Mouse (Mus musculus): Measurements from ENCODE around the gene Inpp4b. TPM values are rescaled to one million over a fixed set of nuclear protein-coding genes. Genes with fewer than 3 reads are reported as not detected.

Gene Inpp4b
- polyA plus RNA-seq, 1 experiment from 2014 or later: 5.5 TPM

GRCm38 (mm10) chr8:81867020-81867419 lies 524.7 kb downstream of the Inpp4b start:
- no peak overlapping the region for H3K27ac ChIP-seq (ENCODE audit: low read length)
- H3K36me3 ChIP-seq (ENCODE audit: control insufficient read depth, insufficient read depth, low read length): no peaks in the 10 kb centered on the region
- H3K9ac ChIP-seq (ENCODE audit: low read length): no peak overlapping the region
- H3K27me3 ChIP-seq (ENCODE audit: control insufficient read depth, insufficient read depth, low read length): no peaks in the 10 kb centered on the region
- no peaks in the 10 kb centered on the region for H3K4me1 ChIP-seq (ENCODE audit: control insufficient read depth, insufficient read depth, low read length)
- H3K4me2 ChIP-seq (ENCODE audit: low read depth, low read length): no peak overlapping the region
- no peaks in the 10 kb centered on the region for H3K9me3 ChIP-seq (replicated peaks; ENCODE audit: control insufficient read depth, low read length)
- no peak overlapping the region for H3K4me3 ChIP-seq (replicated peaks; ENCODE audit: low read length)
- no peak for ATAC-seq (ENCODE audit: insufficient read depth, low FRiP score)
- 58% methylated on average over 3 of the region's 3 CpGs for WGBS

GRCm38 (mm10) chr8:81870466-81870865 lies 528.1 kb downstream of the Inpp4b start:
- WGBS: 90% methylated on average over 2 of the region's 2 CpGs
- H3K27me3 ChIP-seq (ENCODE audit: control insufficient read depth, insufficient read depth, low read length): no peaks in the 10 kb centered on the region
- no peak overlapping the region for H3K4me3 ChIP-seq (replicated peaks; ENCODE audit: low read length)
- H3K9ac ChIP-seq (ENCODE audit: low read length): no peak overlapping the region
- H3K4me2 ChIP-seq (ENCODE audit: low read depth, low read length): no peak overlapping the region
- no peaks in the 10 kb centered on the region for H3K4me1 ChIP-seq (ENCODE audit: control insufficient read depth, insufficient read depth, low read length)
- no peaks in the 10 kb centered on the region for H3K36me3 ChIP-seq (ENCODE audit: control insufficient read depth, insufficient read depth, low read length)
- no peak for ATAC-seq (ENCODE audit: insufficient read depth, low FRiP score)
- no peaks in the 10 kb centered on the region for H3K9me3 ChIP-seq (replicated peaks; ENCODE audit: control insufficient read depth, low read length)
- no peak overlapping the region for H3K27ac ChIP-seq (ENCODE audit: low read length)

- 33% methylated on average over 3 of the region's 3 CpGs for WGBS
Measured at GRCm38 (mm10) chr8:81880071-81880470, 537.7 kb downstream of the Inpp4b start.

GRCm38 (mm10) chr8:81884195-81884594 lies 541.8 kb downstream of the Inpp4b start:
- no peak for ATAC-seq (ENCODE audit: insufficient read depth, low FRiP score)
- Histone ChIP-seq H3K9me3 (replicated peaks; ENCODE audit: control insufficient read depth, low read length) (no peaks in the 10 kb centered on the region), H3K4me2 (ENCODE audit: low read depth, low read length) (no peak overlapping the region), H3K4me1 (ENCODE audit: control insufficient read depth, insufficient read depth, low read length) (no peaks in the 10 kb centered on the region), H3K9ac (ENCODE audit: low read length) (no peak overlapping the region), H3K27ac (ENCODE audit: low read length) (no peak overlapping the region), H3K4me3 (replicated peaks; ENCODE audit: low read length) (no peak overlapping the region), H3K27me3 (ENCODE audit: control insufficient read depth, insufficient read depth, low read length) (no peaks in the 10 kb centered on the region), H3K36me3 (ENCODE audit: control insufficient read depth, insufficient read depth, low read length) (no peaks in the 10 kb centered on the region)
- 80% methylated on average over 5 of the region's 5 CpGs for WGBS

More at GRCm38 (mm10) chr8:81880071-81880470, 537.7 kb downstream of the Inpp4b start:
- H3K9me3 ChIP-seq (replicated peaks; ENCODE audit: control insufficient read depth, low read length): no peaks in the 10 kb centered on the region
- no peaks in the 10 kb centered on the region for H3K27me3 ChIP-seq (ENCODE audit: control insufficient read depth, insufficient read depth, low read length)
- no peak for ATAC-seq (ENCODE audit: insufficient read depth, low FRiP score)
- no peak overlapping the region for H3K4me2 ChIP-seq (ENCODE audit: low read depth, low read length)
- no peaks in the 10 kb centered on the region for H3K36me3 ChIP-seq (ENCODE audit: control insufficient read depth, insufficient read depth, low read length)
- H3K4me1 ChIP-seq (ENCODE audit: control insufficient read depth, insufficient read depth, low read length): no peaks in the 10 kb centered on the region
- H3K9ac ChIP-seq (ENCODE audit: low read length): no peak overlapping the region
- H3K4me3 ChIP-seq (replicated peaks; ENCODE audit: low read length): no peak overlapping the region
- no peak overlapping the region for H3K27ac ChIP-seq (ENCODE audit: low read length)

- H3K27ac ChIP-seq (ENCODE audit: low read length): no peak overlapping the region
- H3K27me3 ChIP-seq (ENCODE audit: control insufficient read depth, insufficient read depth, low read length): no peaks in the 10 kb centered on the region
- H3K4me2 ChIP-seq (ENCODE audit: low read depth, low read length): no peak overlapping the region
- no peak for ATAC-seq (ENCODE audit: insufficient read depth, low FRiP score)
- H3K9ac ChIP-seq (ENCODE audit: low read length): no peak overlapping the region
- H3K9me3 ChIP-seq (replicated peaks; ENCODE audit: control insufficient read depth, low read length): no peaks in the 10 kb centered on the region
- H3K4me3 ChIP-seq (replicated peaks; ENCODE audit: low read length): no peak overlapping the region
- no peaks in the 10 kb centered on the region for H3K36me3 ChIP-seq (ENCODE audit: control insufficient read depth, insufficient read depth, low read length)
- no peaks in the 10 kb centered on the region for H3K4me1 ChIP-seq (ENCODE audit: control insufficient read depth, insufficient read depth, low read length)
Measured at GRCm38 (mm10) chr8:81888843-81889242, 546.5 kb downstream of the Inpp4b start.

GRCm38 (mm10) chr8:81893292-81893691 lies 550.9 kb downstream of the Inpp4b start:
- no peak overlapping the region for H3K9ac ChIP-seq (ENCODE audit: low read length)
- no peaks in the 10 kb centered on the region for H3K36me3 ChIP-seq (ENCODE audit: control insufficient read depth, insufficient read depth, low read length)
- no peaks in the 10 kb centered on the region for H3K9me3 ChIP-seq (replicated peaks; ENCODE audit: control insufficient read depth, low read length)
- H3K4me1 ChIP-seq (ENCODE audit: control insufficient read depth, insufficient read depth, low read length): no peaks in the 10 kb centered on the region
- H3K4me3 ChIP-seq (replicated peaks; ENCODE audit: low read length): no peak overlapping the region
- H3K27me3 ChIP-seq (ENCODE audit: control insufficient read depth, insufficient read depth, low read length): no peaks in the 10 kb centered on the region
- no peak overlapping the region for H3K4me2 ChIP-seq (ENCODE audit: low read depth, low read length)
- no peak for ATAC-seq (ENCODE audit: insufficient read depth, low FRiP score)
- 85% methylated on average over 1 of the region's 1 CpGs for WGBS
- H3K27ac ChIP-seq (ENCODE audit: low read length): no peak overlapping the region

GRCm38 (mm10) chr8:81946812-81947211 lies 604.5 kb downstream of the Inpp4b start:
- Histone ChIP-seq H3K27ac (ENCODE audit: low read length) (no peak overlapping the region), H3K9ac (ENCODE audit: low read length) (no peak overlapping the region), H3K9me3 (replicated peaks; ENCODE audit: control insufficient read depth, low read length) (no peaks in the 10 kb centered on the region), H3K36me3 (ENCODE audit: control insufficient read depth, insufficient read depth, low read length) (no peaks in the 10 kb centered on the region), H3K4me1 (ENCODE audit: control insufficient read depth, insufficient read depth, low read length) (no peaks in the 10 kb centered on the region), H3K4me3 (replicated peaks; ENCODE audit: low read length) (no peak overlapping the region), H3K27me3 (ENCODE audit: control insufficient read depth, insufficient read depth, low read length) (no peaks in the 10 kb centered on the region), H3K4me2 (ENCODE audit: low read depth, low read length) (no peak overlapping the region)
- no peak for ATAC-seq (ENCODE audit: insufficient read depth, low FRiP score)
- WGBS: 90% methylated on average over 5 of the region's 5 CpGs

GRCm38 (mm10) chr8:81953101-81953500 lies 610.7 kb downstream of the Inpp4b start:
- no peak overlapping the region for H3K9ac ChIP-seq (ENCODE audit: low read length)
- H3K4me1 ChIP-seq (ENCODE audit: control insufficient read depth, insufficient read depth, low read length): no peaks in the 10 kb centered on the region
- no peaks in the 10 kb centered on the region for H3K27me3 ChIP-seq (ENCODE audit: control insufficient read depth, insufficient read depth, low read length)
- H3K36me3 ChIP-seq (ENCODE audit: control insufficient read depth, insufficient read depth, low read length): no peaks in the 10 kb centered on the region
- WGBS: 81% methylated on average over 2 of the region's 2 CpGs
- H3K27ac ChIP-seq (ENCODE audit: low read length): no peak overlapping the region
- no peak for ATAC-seq (ENCODE audit: insufficient read depth, low FRiP score)
- no peaks in the 10 kb centered on the region for H3K9me3 ChIP-seq (replicated peaks; ENCODE audit: control insufficient read depth, low read length)
- H3K4me3 ChIP-seq (replicated peaks; ENCODE audit: low read length): no peak overlapping the region
- H3K4me2 ChIP-seq (ENCODE audit: low read depth, low read length): no peak overlapping the region

GRCm38 (mm10) chr8:81985128-81985665 lies 642.8 kb downstream of the Inpp4b start:
- H3K9ac ChIP-seq (ENCODE audit: low read length): no peak overlapping the region
- H3K36me3 ChIP-seq (ENCODE audit: control insufficient read depth, insufficient read depth, low read length): no peaks in the 10 kb centered on the region
- no peaks in the 10 kb centered on the region for H3K4me1 ChIP-seq (ENCODE audit: control insufficient read depth, insufficient read depth, low read length)
- H3K9me3 ChIP-seq (replicated peaks; ENCODE audit: control insufficient read depth, low read length): no peaks in the 10 kb centered on the region
- H3K27me3 ChIP-seq (ENCODE audit: control insufficient read depth, insufficient read depth, low read length): no peaks in the 10 kb centered on the region
- no peak overlapping the region for H3K4me2 ChIP-seq (ENCODE audit: low read depth, low read length)
- no peak overlapping the region for H3K27ac ChIP-seq (ENCODE audit: low read length)
- ATAC-seq (ENCODE audit: insufficient read depth, low FRiP score): no peak
- WGBS: 55% methylated on average over 8 of the region's 8 CpGs
- no peak overlapping the region for H3K4me3 ChIP-seq (replicated peaks; ENCODE audit: low read length)

- Histone ChIP-seq H3K27ac (ENCODE audit: low read length) (no peak overlapping the region), H3K36me3 (ENCODE audit: control insufficient read depth, insufficient read depth, low read length) (no peaks in the 10 kb centered on the region), H3K4me2 (ENCODE audit: low read depth, low read length) (no peak overlapping the region), H3K4me1 (ENCODE audit: control insufficient read depth, insufficient read depth, low read length) (0 out of 2 replicates have a peak, but pooled peaks cover 4% of the 10 kb centered on the region), H3K4me3 (replicated peaks; ENCODE audit: low read length) (no peak overlapping the region), H3K9ac (ENCODE audit: low read length) (no peak overlapping the region), H3K27me3 (ENCODE audit: control insufficient read depth, insufficient read depth, low read length) (no peaks in the 10 kb centered on the region), H3K9me3 (replicated peaks; ENCODE audit: control insufficient read depth, low read length) (no peaks in the 10 kb centered on the region)
- 92% methylated on average over 3 of the region's 3 CpGs for WGBS
- no peak for ATAC-seq (ENCODE audit: insufficient read depth, low FRiP score)
Measured at GRCm38 (mm10) chr8:81992966-81993365, 650.6 kb downstream of the Inpp4b start.
